Mouse (Mus musculus) heart, adult 2 months (tissue): ENCODE measurements around the gene Mlh3. TPM values are rescaled to one million over a fixed set of nuclear protein-coding genes. Genes with fewer than 3 reads are reported as not detected.
A peak's percentile ranks its signal among the peaks of the same experiment; 100 is the strongest.

Experiments used
- DNase-seq, 2 experiments: peaks; one replicate each; pipeline ENCODE4 v3.0.0; 2021
- H3K27ac ChIP-seq: fragments of 200-600 bp; 2 replicates; pipeline ENCODE4 v1.8.1; 2022
- H3K27me3 ChIP-seq: fragments of 200-500 bp; 2 replicates; pipeline ENCODE4 v1.6.1; 2012; ENCODE audit warnings: mild to moderate bottlenecking, low read length, inconsistent platforms, mixed read lengths; ENCODE audit not compliant: control insufficient read depth, insufficient read depth
- H3K36me3 ChIP-seq: fragments of 200-500 bp; 2 replicates; pipeline ENCODE4 v1.6.1; 2012; ENCODE audit warnings: low read length, inconsistent platforms; ENCODE audit not compliant: control insufficient read depth, insufficient read depth
- H3K4me1 ChIP-seq: fragments of 200-500 bp; 2 replicates; pipeline ENCODE4 v1.6.1; 2011; ENCODE audit warnings: low read length; ENCODE audit not compliant: control insufficient read depth, insufficient read depth
- H3K4me3 ChIP-seq: fragments of 200-600 bp; 2 replicates; pipeline ENCODE4 v1.8.1; 2022
- H3K79me2 ChIP-seq: fragments of 200-500 bp; replicated peaks from 2 replicates; pipeline ENCODE4 v1.6.1; 2012; ENCODE audit warnings: mild to moderate bottlenecking, inconsistent platforms, low read length, moderate library complexity, mixed read lengths; ENCODE audit not compliant: control insufficient read depth, insufficient read depth
- H3K9ac ChIP-seq: fragments of 200-500 bp; 2 replicates; pipeline ENCODE4 v1.6.1; 2012; ENCODE audit warnings: low read depth, mild to moderate bottlenecking, control low read depth, inconsistent platforms, low read length, mixed read lengths
- CTCF ChIP-seq: fragments of 200-600 bp; IDR thresholded peaks from 2 replicates; pipeline ENCODE4 v1.8.1; 2022; ENCODE audit warnings: antibody characterized with exemption, mild to moderate bottlenecking, moderate library complexity
- EP300 ChIP-seq: fragments of 200-500 bp; IDR thresholded peaks from 2 replicates; pipeline ENCODE4 v1.6.1; 2011; ENCODE audit warnings: low read depth, low read length, control low read depth; ENCODE audit not compliant: insufficient read depth
- POLR2A ChIP-seq: fragments of 200-500 bp; IDR thresholded peaks from 2 replicates; pipeline ENCODE4 v1.6.1; 2011; ENCODE audit warnings: mild to moderate bottlenecking, low read depth, low read length, control low read depth; ENCODE audit not compliant: insufficient read depth
- WGBS: fragments of 180-500 bp; shearing (Covaris S2); methylation state at CpG from one replicate; pipeline ENCODE4 v1.1.7; 2018; 5-methylcytosine and 5-hydroxymethylcytosine counted together
- intact Hi-C: fragments of 180-260 bp; cut with DNase I; formaldehyde crosslinking; loops from one replicate; pipeline ENCODE4 v1.15.1; 2025
- polyA plus RNA-seq: library from polyadenylated mRNA; depleted of rRNA; stranded (reverse); fragments of >200 nt; gene quantifications from 2 replicates; pipeline ENCODE4 v1.2.3, GENCODE M21; 2012
- total RNA-seq, 2 experiments: library from RNA; stranded (reverse); gene quantifications; 2 replicates each; pipeline ENCODE4 v1.2.3; 2021

Mlh3 gene
- total and polyA plus RNA-seq, 3 experiments = 4.5 to 8.7 (median 8.2) TPM

DNA sequence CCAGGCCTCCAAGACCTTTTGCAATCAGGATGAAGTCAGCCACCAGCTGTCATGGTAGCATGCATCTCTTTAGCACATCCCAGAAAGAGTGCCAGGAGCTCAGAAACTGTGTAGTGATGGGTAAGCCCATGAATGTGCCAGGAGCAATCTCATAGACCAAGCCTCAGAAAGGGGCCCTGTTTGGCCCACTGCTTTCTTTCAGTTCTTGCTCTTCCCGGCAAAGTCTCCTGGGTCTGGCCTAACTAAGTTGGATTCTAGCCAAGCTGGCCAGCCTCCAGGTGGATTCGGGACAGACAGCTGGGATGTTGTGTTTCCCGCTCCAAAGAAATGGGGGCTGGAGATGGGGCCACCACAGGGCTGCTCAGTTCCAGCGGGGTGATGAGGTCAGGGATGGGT lies 75.8 kb downstream of the Mlh3 start:
- intact Hi-C loops = loop anchor here (5.0 kb wide), 1 partner anchor 37 kb away; no protein-coding TSS in a partner anchor
- Histone ChIP-seq H3K27me3 (no peaks in the 10 kb centered on the region), H3K9ac (no peak overlapping the region), H3K79me2 (no peaks in the 10 kb centered on the region), H3K36me3 (no peaks in the 10 kb centered on the region), H3K4me3 (no peak overlapping the region), H3K4me1 (peaks cover 25% of the 10 kb centered on the region), H3K27ac (peak overlapping the region; percentile 75)
- WGBS = 17% methylated on average over 4 of the region's 4 CpGs
- peak; percentile 88 to 90 for DNase-seq
- TF ChIP-seq CTCF = no peak
- TF ChIP-seq EP300 = no peak
- no peak for TF ChIP-seq POLR2A

- Histone ChIP-seq H3K4me3 (no peak overlapping the region), H3K36me3 (no peaks in the 10 kb centered on the region), H3K27me3 (no peaks in the 10 kb centered on the region), H3K9ac (no peak overlapping the region), H3K27ac (peak overlapping the region; percentile 75), H3K79me2 (no peaks in the 10 kb centered on the region), H3K4me1 (peaks cover 25% of the 10 kb centered on the region)
- 75% methylated on average over 11 of the region's 11 CpGs for WGBS
- TF ChIP-seq CTCF (no peak), POLR2A (no peak), EP300 (no peak)
- intact Hi-C loops = loop anchor here (5.0 kb wide), 1 partner anchor 37 kb away; no protein-coding TSS in a partner anchor
- DNase-seq = no peak
Observed at GRCm38 (mm10) chr12:85193923-85194622, 76.3 kb downstream of the Mlh3 start.

GRCm38 (mm10) chr12:85193146-85193545 lies 77.3 kb downstream of the Mlh3 start:
- Histone ChIP-seq H3K4me3 (no peak overlapping the region), H3K79me2 (no peaks in the 10 kb centered on the region), H3K27me3 (no peaks in the 10 kb centered on the region), H3K36me3 (no peaks in the 10 kb centered on the region), H3K27ac (peak overlapping the region; percentile 34; the same call in 1 of the 2 replicates), H3K9ac (no peak overlapping the region), H3K4me1 (peaks cover 25% of the 10 kb centered on the region)
- intact Hi-C loops = loop anchor here (5.0 kb wide), 1 partner anchor 36 kb away; no protein-coding TSS in a partner anchor
- DNase-seq = no peak
- 83% methylated on average over 10 of the region's 10 CpGs for WGBS
- TF ChIP-seq POLR2A = no peak
- TF ChIP-seq EP300 = no peak
- no peak for TF ChIP-seq CTCF

DNA sequence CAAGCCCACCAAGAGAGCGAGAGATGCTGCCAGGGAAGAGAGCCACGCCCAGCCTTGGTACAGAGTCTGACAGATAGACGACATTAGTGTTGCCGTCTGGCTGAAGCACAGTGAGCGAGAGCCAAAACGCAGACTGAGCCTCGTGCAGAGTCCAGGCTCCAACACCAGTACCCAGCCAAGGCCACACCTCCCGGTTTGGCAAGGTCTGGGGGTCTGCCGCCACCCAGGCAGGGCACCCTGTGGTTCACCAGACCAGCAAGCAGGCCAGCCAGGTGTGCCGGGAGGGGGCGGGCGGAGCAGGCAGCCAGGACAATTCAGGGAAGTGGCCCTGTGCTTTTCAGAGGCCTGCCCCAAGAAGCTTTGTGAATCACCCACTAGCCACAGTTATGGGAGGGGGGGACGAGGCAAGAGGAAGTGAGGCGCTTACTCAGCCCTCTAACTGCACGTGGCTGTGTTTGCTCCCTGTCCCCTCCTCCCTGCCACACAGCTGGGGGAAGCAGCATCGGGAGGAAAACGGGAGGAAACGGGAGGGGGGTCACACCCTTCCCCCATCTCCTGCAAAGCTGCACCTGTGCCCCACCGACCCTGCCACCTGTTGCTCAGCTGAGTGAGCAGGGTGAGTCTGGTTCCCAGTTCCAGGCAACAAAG lies 77.8 kb downstream of the Mlh3 start:
- TF ChIP-seq POLR2A (0 out of 2 replicates have a peak, but pooled peaks have one; percentile 10), EP300 (0 out of 2 replicates have a peak, but pooled peaks have one; percentile 32), CTCF (no peak)
- intact Hi-C loops = loop anchor here (5.0 kb wide), 1 partner anchor 35 kb away; no protein-coding TSS in a partner anchor
- peak; percentile 66 to 74 for DNase-seq
- Histone ChIP-seq H3K79me2 (no peaks in the 10 kb centered on the region), H3K27me3 (no peaks in the 10 kb centered on the region), H3K36me3 (no peaks in the 10 kb centered on the region), H3K27ac (peak overlapping the region; percentile 38; the same call in 1 of the 2 replicates), H3K9ac (peak overlapping the region; percentile 18; the same call in 1 of the 2 replicates), H3K4me1 (peaks cover 25% of the 10 kb centered on the region), H3K4me3 (no peak overlapping the region)
- WGBS = 25% methylated on average over 19 of the region's 19 CpGs

- H3K27ac ChIP-seq = no peak overlapping the region
- whole genome bisulfite sequencing = 87% methylated on average over 7 of the region's 7 CpGs
- H3K79me2 ChIP-seq = no peaks in the 10 kb centered on the region
- peaks cover 23% of the 10 kb centered on the region for H3K4me1 ChIP-seq
- no peaks in the 10 kb centered on the region for H3K36me3 ChIP-seq
- intact Hi-C loops = loop anchor here (5.0 kb wide), 1 partner anchor 33 kb away; no protein-coding TSS in a partner anchor
- H3K4me3 ChIP-seq = no peak overlapping the region
- no peaks in the 10 kb centered on the region for H3K27me3 ChIP-seq
- H3K9ac ChIP-seq = no peak overlapping the region
- TF ChIP-seq POLR2A (no peak), CTCF (no peak), EP300 (no peak)
- DNase-seq = no peak
Observed at GRCm38 (mm10) chr12:85190290-85190689, 80.1 kb downstream of the Mlh3 start.
